Mouse (Mus musculus) liver, postnatal 0 days (tissue): ENCODE results near the gene Heatr9. TPM values are rescaled to one million over a fixed set of nuclear protein-coding genes. Genes with fewer than 3 reads are reported as not detected.

ENCODE experiments used
- ATAC-seq: fragments of 200-750 bp; cut with Nextera tagmentation; 2 replicates; pipeline ENCODE4 v1.8.0; 2017; ENCODE audit warnings: mild to moderate bottlenecking, moderate library complexity
- DNase-seq: peaks from one replicate; pipeline ENCODE4 v3.0.0-alpha.2; 2016
- H3K27ac ChIP-seq: fragments of 300-500 bp; sonication (generic); 2 replicates; pipeline ENCODE4 v1.5.1; 2014; ENCODE audit warnings: antibody characterized with exemption, moderate library complexity, mild to moderate bottlenecking, low read depth
- H3K27me3 ChIP-seq: fragments of 300-500 bp; sonication (generic); 2 replicates; pipeline ENCODE4 v1.6.1; 2014; ENCODE audit warnings: low read length, control low read depth, mixed read lengths; ENCODE audit not compliant: insufficient read depth
- H3K36me3 ChIP-seq: fragments of 300-500 bp; sonication (generic); replicated peaks from 2 replicates; pipeline ENCODE4 v1.6.1; 2014; ENCODE audit warnings: mild to moderate bottlenecking, control low read depth, low read length, moderate library complexity, mixed read lengths; ENCODE audit not compliant: insufficient read depth
- H3K4me1 ChIP-seq: fragments of 300-500 bp; sonication (generic); 2 replicates; pipeline ENCODE4 v1.6.1; 2014; ENCODE audit warnings: antibody characterized with exemption, mild to moderate bottlenecking, control low read depth; ENCODE audit not compliant: insufficient read depth
- H3K4me2 ChIP-seq: fragments of 300-500 bp; sonication (generic); 2 replicates; pipeline ENCODE4 v1.6.1; 2014; ENCODE audit warnings: low read depth, mild to moderate bottlenecking, low read length, moderate library complexity, mixed read lengths
- H3K4me3 ChIP-seq: fragments of 300-500 bp; sonication (generic); 2 replicates; pipeline ENCODE4 v1.5.1; 2014; ENCODE audit warnings: low read depth, low read length
- H3K9ac ChIP-seq: fragments of 300-500 bp; sonication (generic); replicated peaks from 2 replicates; pipeline ENCODE4 v1.6.1; 2014; ENCODE audit warnings: mild to moderate bottlenecking, moderate library complexity
- H3K9me3 ChIP-seq: fragments of 300-500 bp; sonication (generic); 2 replicates; pipeline ENCODE4 v1.6.1; 2016; ENCODE audit warnings: mild to moderate bottlenecking, control low read depth, low read length, mixed read lengths
- CTCF ChIP-seq: sonication (generic); IDR thresholded peaks from 2 replicates; pipeline ENCODE4 v1.5.1; 2016; ENCODE audit warnings: antibody characterized with exemption, low read depth
- EP300 ChIP-seq: IDR thresholded peaks from 2 replicates; pipeline ENCODE4 v1.6.1; 2016; ENCODE audit warnings: antibody characterized with exemption, low read depth, mild to moderate bottlenecking
- WGBS: fragments of 180-500 bp; shearing (Covaris S2); extraction: QIAGEN DNeasy Blood & Tissue Kit; methylation state at CpG from one replicate; pipeline ENCODE4 v1.1.7; 2014; ENCODE audit not compliant: insufficient replicate concordance; 5-methylcytosine and 5-hydroxymethylcytosine counted together
- polyA plus RNA-seq: library from polyadenylated mRNA; unstranded; fragments of >200 nt; fragmentation: Nextera tagmentation; extraction: Ambion mirVana; gene quantifications from 2 replicates; pipeline ENCODE4 v1.2.1, GENCODE M21; 2015

Gene Heatr9
- polyA plus RNA-seq, 1 experiment from 2014 or later: not detected

- Histone ChIP-seq H3K9me3 (no peaks in the 10 kb centered on the region), H3K4me3 (no peak overlapping the region), H3K27me3 (no peaks in the 10 kb centered on the region), H3K4me2 (peak overlapping the region; percentile 10; the same call in 1 of the 2 replicates), H3K36me3 (no peaks in the 10 kb centered on the region), H3K27ac (no peak overlapping the region), H3K9ac (no peak overlapping the region), H3K4me1 (peaks cover 6% of the 10 kb centered on the region)
- ATAC-seq (peak; percentile 83), DNase-seq (peak; percentile 71)
- no peak for TF ChIP-seq EP300
- no peak for TF ChIP-seq CTCF
- 51% methylated on average over 13 of the region's 13 CpGs for WGBS
Observed at GRCm38 (mm10) chr11:83534609-83535423, 12.8 kb upstream of the Heatr9 start.

DNA sequence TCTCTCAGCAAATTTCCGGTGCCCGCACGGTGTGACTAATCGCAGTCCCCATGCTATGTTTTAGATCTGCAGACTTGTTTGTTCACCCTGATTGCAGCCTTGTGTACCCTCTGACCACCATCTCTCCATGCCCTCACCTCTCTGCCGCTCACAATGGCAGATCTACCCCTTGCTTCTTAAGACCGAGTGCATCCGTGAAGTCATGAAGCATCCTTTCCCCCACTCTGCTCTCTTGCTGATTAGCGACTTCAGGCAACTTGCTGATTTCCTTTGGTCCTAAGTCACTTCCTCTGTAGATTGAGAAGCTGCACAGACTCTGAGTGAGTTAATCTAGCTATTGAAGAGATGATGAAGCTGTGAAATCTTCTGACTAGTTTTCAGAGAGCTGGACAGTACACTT, 12.2 kb upstream of the Heatr9 start:
- TF ChIP-seq CTCF (no peak), EP300 (no peak)
- no peaks in the 10 kb centered on the region for H3K27me3 ChIP-seq
- H3K9me3 ChIP-seq: no peaks in the 10 kb centered on the region
- no peak overlapping the region for H3K27ac ChIP-seq
- H3K4me2 ChIP-seq: no peak overlapping the region
- WGBS: 74% methylated on average over 8 of the region's 8 CpGs
- H3K4me3 ChIP-seq: no peak overlapping the region
- DNase-seq (no peak), ATAC-seq (no peak)
- peaks cover 6% of the 10 kb centered on the region for H3K4me1 ChIP-seq
- no peaks in the 10 kb centered on the region for H3K36me3 ChIP-seq
- H3K9ac ChIP-seq: no peak overlapping the region

DNA sequence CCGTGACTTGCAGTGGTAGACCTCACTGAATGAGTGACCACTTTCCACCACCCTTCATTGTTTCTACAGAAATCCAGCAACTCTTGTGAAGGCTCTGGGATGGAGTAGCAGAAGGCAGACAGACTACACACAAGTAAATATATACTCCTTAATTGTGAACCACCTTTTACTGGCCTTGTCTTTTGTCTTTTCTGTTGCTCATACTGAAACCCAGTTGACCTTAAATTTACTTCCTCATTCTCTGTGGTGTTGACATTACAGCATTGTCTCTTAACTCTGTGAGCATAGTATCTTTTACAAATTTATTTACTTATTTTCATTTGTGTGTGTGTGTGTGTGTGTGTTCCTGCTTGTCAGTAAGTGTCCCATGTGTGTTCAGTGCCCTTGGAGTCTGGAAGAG, 11.2 kb upstream of the Heatr9 start:
- no peak for DNase-seq
- Histone ChIP-seq H3K27ac (no peak overlapping the region), H3K36me3 (no peaks in the 10 kb centered on the region), H3K9me3 (no peaks in the 10 kb centered on the region), H3K9ac (no peak overlapping the region), H3K27me3 (no peaks in the 10 kb centered on the region), H3K4me2 (no peak overlapping the region), H3K4me1 (peaks cover 6% of the 10 kb centered on the region), H3K4me3 (no peak overlapping the region)
- WGBS: 83% methylated on average over 1 of the region's 1 CpGs
- TF ChIP-seq EP300: no peak
- TF ChIP-seq CTCF: no peak
- ATAC-seq: no peak

GRCm38 (mm10) chr11:83530360-83530759, 8.4 kb upstream of the Heatr9 start, which contains the start of gene Ccl5:
Gene Ccl5 (minus strand): TSS chr11:83530518.
- Histone ChIP-seq H3K27ac (no peak within 1 kb of the TSS), H3K4me2 (no peak within 1 kb of the TSS), H3K4me1 (peaks cover 6% of the 10 kb centered on the region), H3K9me3 (no peaks in the 10 kb centered on the region), H3K36me3 (no peaks in the 10 kb centered on the region), H3K9ac (no peak within 1 kb of the TSS), H3K27me3 (no peaks in the 10 kb centered on the region), H3K4me3 (no peak within 1 kb of the TSS)
- TF ChIP-seq CTCF: no peak
- no peak for TF ChIP-seq EP300
- ATAC-seq (no peak), DNase-seq (no peak)
- WGBS: 77% methylated on average over 5 of the region's 5 CpGs

GRCm38 (mm10) chr11:83529024-83529423, 7.0 kb upstream of the Heatr9 start:
- no peak overlapping the region for H3K4me2 ChIP-seq
- no peaks in the 10 kb centered on the region for H3K36me3 ChIP-seq
- ATAC-seq (no peak), DNase-seq (no peak)
- no peak overlapping the region for H3K9ac ChIP-seq
- H3K9me3 ChIP-seq: no peaks in the 10 kb centered on the region
- no peak overlapping the region for H3K4me3 ChIP-seq
- WGBS: 79% methylated on average over 12 of the region's 12 CpGs
- peaks cover 1% of the 10 kb centered on the region for H3K4me1 ChIP-seq
- H3K27me3 ChIP-seq: no peaks in the 10 kb centered on the region
- no peak overlapping the region for H3K27ac ChIP-seq
- TF ChIP-seq EP300 (no peak), CTCF (no peak)

GRCm38 (mm10) chr11:83518371-83518770, 3.6 kb downstream of the Heatr9 start:
- no peaks in the 10 kb centered on the region for H3K9me3 ChIP-seq
- WGBS: 72% methylated on average over 6 of the region's 6 CpGs
- ATAC-seq (no peak), DNase-seq (no peak)
- H3K4me2 ChIP-seq: no peak overlapping the region
- H3K27me3 ChIP-seq: no peaks in the 10 kb centered on the region
- TF ChIP-seq EP300 (no peak), CTCF (no peak)
- H3K36me3 ChIP-seq: no peaks in the 10 kb centered on the region
- no peak overlapping the region for H3K9ac ChIP-seq
- no peak overlapping the region for H3K27ac ChIP-seq
- H3K4me3 ChIP-seq: no peak overlapping the region
- H3K4me1 ChIP-seq: no peaks in the 10 kb centered on the region
